Mouse (Mus musculus): Measurements from ENCODE around the gene Gpr142.

DNA sequence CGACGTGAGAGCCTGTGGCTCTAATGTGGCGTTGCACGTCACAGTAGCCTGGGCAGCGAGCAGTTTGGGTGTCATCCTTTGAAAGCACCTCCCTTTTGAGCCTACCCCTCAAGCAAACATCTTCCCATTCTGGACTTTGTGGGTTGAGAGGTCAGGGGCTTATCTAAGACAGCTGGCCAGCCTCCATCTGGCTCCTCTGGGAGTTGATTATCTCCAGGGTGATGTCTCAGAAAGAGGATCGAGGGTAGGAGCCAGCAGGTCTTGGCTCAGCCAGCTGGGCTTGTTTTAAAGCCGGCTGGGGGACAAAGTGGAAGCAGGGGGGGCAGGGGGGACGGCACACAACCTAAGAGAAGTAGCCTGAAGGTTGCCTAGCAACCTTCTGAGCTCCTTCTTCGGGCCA, 18.6 kb upstream of the Gpr142 start:
- TF ChIP-seq POLR2A (IDR thresholded peaks at IDR 0.05; ENCODE audit: borderline replicate concordance, extremely low read depth, low read depth, low read length) (no peak), CTCF (IDR thresholded peaks at IDR 0.05; ENCODE audit: insufficient read depth, low read length) (no peak)
